Comparison of ENCODE assay signal across 8 mouse cellular contexts in genomic region chr8:114452781-114453221, GRCm38 (mm10). TPM values are rescaled to one million over a fixed set of nuclear protein-coding genes. Genes with fewer than 3 reads are reported as not detected.
A peak's percentile ranks its signal among the peaks of the same experiment; 100 is the strongest.
DNase-seq lines count a peak whose midpoint lies in the region; ATAC-seq and TF ChIP-seq lines count a peak whose summit lies in the region.

No protein-coding gene starts in this region.

- H3K4me3 ChIP-seq in left cerebral cortex, adult 2 months = no peak overlapping the region
- no peak overlapping the region for H3K4me3 ChIP-seq in forebrain, embryonic 12.5 days (replicated peaks)
- H3K4me3 ChIP-seq in hindbrain, embryonic 14.5 days (replicated peaks; ENCODE audit: low read length) = no peak overlapping the region
- no peak overlapping the region for H3K4me3 ChIP-seq in midbrain, embryonic 12.5 days

- peak overlapping the region; percentile 38 for H3K4me2 ChIP-seq in forebrain, embryonic 12.5 days
- H3K4me2 ChIP-seq in hindbrain, embryonic 14.5 days (replicated peaks) = peak overlapping the region; percentile 43
- 0 out of 2 replicates have a peak overlapping the region, but pooled peaks have one; percentile 15 for H3K4me2 ChIP-seq in midbrain, embryonic 12.5 days (replicated peaks)

- ATAC-seq in forebrain, embryonic 12.5 days (ENCODE audit: low FRiP score) = peak; percentile 75
- peak; percentile 43; the same call in 1 of the 2 replicates for ATAC-seq in hindbrain, embryonic 14.5 days (ENCODE audit: low FRiP score)
- ATAC-seq in midbrain, embryonic 12.5 days (ENCODE audit: low FRiP score, low read depth) = peak; percentile 41; the same call in 1 of the 2 replicates

- H3K27ac ChIP-seq in left cerebral cortex, adult 2 months = no peak overlapping the region
- H3K27ac ChIP-seq in forebrain, embryonic 12.5 days = no peak overlapping the region
- H3K27ac ChIP-seq in hindbrain, embryonic 14.5 days = peak overlapping the region; percentile 71
- 0 out of 2 replicates have a peak overlapping the region, but pooled peaks have one; percentile 20 for H3K27ac ChIP-seq in midbrain, embryonic 12.5 days (replicated peaks)

- no peaks in the 10 kb centered on the region for H3K9me3 ChIP-seq in forebrain, embryonic 12.5 days
- no peaks in the 10 kb centered on the region for H3K9me3 ChIP-seq in hindbrain, embryonic 14.5 days (ENCODE audit: control insufficient read depth, low read length)
- no peaks in the 10 kb centered on the region for H3K9me3 ChIP-seq in midbrain, embryonic 12.5 days

- peak; percentile 57 to 63 for DNase-seq in left cerebral cortex, adult 2 months (ENCODE audit: extremely low spot score in 1 of 2, low spot score in 2 of 2)
- DNase-seq in left cerebral cortex, adult 8-10 months (ENCODE audit: low spot score in 2 of 2) = no peak
- peak; percentile 60 for DNase-seq in c-Kit-positive CD71-positive TER-119-positive erythroid progenitor cells, embryonic 14.5 days (ENCODE audit: low spot score)
- DNase-seq in hindbrain, embryonic 14.5 days (ENCODE audit: low spot score) = peak; percentile 93
- DNase-seq in left cerebral cortex, postnatal 14 days (ENCODE audit: low spot score in 2 of 2) = peak; percentile 63 to 75
- peak; percentile 22 to 52 for DNase-seq in spleen, postnatal 36 days (ENCODE audit: low spot score in 2 of 2)

- H3K27me3 ChIP-seq in forebrain, embryonic 12.5 days = peaks cover 25% of the 10 kb centered on the region
- H3K27me3 ChIP-seq in hindbrain, embryonic 14.5 days (ENCODE audit: control insufficient read depth, insufficient read depth, low read length) = no peaks in the 10 kb centered on the region
- H3K27me3 ChIP-seq in midbrain, embryonic 12.5 days = peaks cover 7% of the 10 kb centered on the region; the same call in 1 of the 2 replicates

- intact Hi-C loops in left cerebral cortex, adult 2 months (cut with DNase I) = loop anchor here (2.0 to 10.0 kb wide), 4 partner anchors 322 to 1986 kb away; partner anchors contain the start of gene Maf
- intact Hi-C loops in left cerebral cortex, postnatal 14 days (cut with DNase I) = loop anchor here (5.0 to 10.0 kb wide), 5 partner anchors 322 to 1984 kb away; partner anchors contain the start of gene Maf

- no peaks in the 10 kb centered on the region for H3K36me3 ChIP-seq in forebrain, embryonic 12.5 days (replicated peaks)
- H3K36me3 ChIP-seq in hindbrain, embryonic 14.5 days (replicated peaks; ENCODE audit: control insufficient read depth, insufficient read depth) = no peaks in the 10 kb centered on the region
- 0 out of 2 replicates have a peak, but pooled peaks cover 9% of the 10 kb centered on the region for H3K36me3 ChIP-seq in midbrain, embryonic 12.5 days

- TF ChIP-seq CTCF in left cerebral cortex, adult 2 months (IDR thresholded peaks at IDR 0.05) = peak; percentile 87

- peaks cover 19% of the 10 kb centered on the region for H3K4me1 ChIP-seq in forebrain, embryonic 12.5 days
- H3K4me1 ChIP-seq in hindbrain, embryonic 14.5 days (replicated peaks; ENCODE audit: control insufficient read depth, insufficient read depth, low read length) = peaks cover 4% of the 10 kb centered on the region
- peaks cover 7% of the 10 kb centered on the region for H3K4me1 ChIP-seq in midbrain, embryonic 12.5 days

- no peak overlapping the region for H3K9ac ChIP-seq in forebrain, embryonic 12.5 days
- peak overlapping the region; percentile 46; the same call in 1 of the 2 replicates for H3K9ac ChIP-seq in hindbrain, embryonic 14.5 days
- H3K9ac ChIP-seq in midbrain, embryonic 12.5 days (replicated peaks) = no peak overlapping the region

- 4% methylated on average over 9 of the region's 9 CpGs for WGBS in forebrain, embryonic 12.5 days
- WGBS in hindbrain, embryonic 14.5 days = 5% methylated on average over 9 of the region's 9 CpGs
- WGBS in midbrain, embryonic 12.5 days = 6% methylated on average over 9 of the region's 9 CpGs

RNA-seq across cellular contexts. Expression of gene Wwox, which starts 13.3 kb away (rescaled TPM):
- 10 to 100 TPM; 16.7 to 17.6 TPM for total RNA-seq in left cerebral cortex, adult 2 months (2021)
- 10 to 100 TPM; 18.8 to 21.0 (median 19.8) TPM for total RNA-seq in left cerebral cortex, adult 8-10 months (2022)
- polyA plus RNA-seq in forebrain, embryonic 12.5 days (2016; fragmentation: Nextera tagmentation; extraction: Ambion mirVana) = 12.7 and 14.3 TPM in 2 replicates
- 12.5 and 12.7 TPM in 2 replicates for polyA plus RNA-seq in hindbrain, embryonic 14.5 days (2014; fragmentation: Nextera tagmentation; extraction: Ambion mirVana)
- 10 to 100 TPM; 11.9 to 12.0 TPM for total RNA-seq in left cerebral cortex, postnatal 14 days (2021)
- 14.0 TPM in 2 replicates for polyA plus RNA-seq in midbrain, embryonic 12.5 days (2016; fragmentation: Nextera tagmentation; extraction: Ambion mirVana)

RNA-seq across cellular contexts. Expression of gene Clec3a, which starts 34.9 kb away (rescaled TPM):
- not detected for total RNA-seq in left cerebral cortex, adult 2 months (2021)
- not detected for total RNA-seq in left cerebral cortex, adult 8-10 months (2022)
- not detected in 2 replicates for polyA plus RNA-seq in forebrain, embryonic 12.5 days (2016; fragmentation: Nextera tagmentation; extraction: Ambion mirVana)
- not detected in 2 replicates for polyA plus RNA-seq in hindbrain, embryonic 14.5 days (2014; fragmentation: Nextera tagmentation; extraction: Ambion mirVana)
- not detected for total RNA-seq in left cerebral cortex, postnatal 14 days (2021)
- polyA plus RNA-seq in midbrain, embryonic 12.5 days (2016; fragmentation: Nextera tagmentation; extraction: Ambion mirVana) = 0.43 TPM in 1 of 2 replicates, not detected in the other

Comparison
In these comparisons a context has a peak if more than half of its experiments do, and no peak if none do; other contexts are left out.
1. DNase-seq: peak in left cerebral cortex, adult 2 months (2 of 2), c-Kit-positive CD71-positive TER-119-positive erythroid progenitor cells, embryonic 14.5 days (single experiment), hindbrain, embryonic 14.5 days (single experiment), left cerebral cortex, postnatal 14 days (2 of 2) and spleen, postnatal 36 days (2 of 2); none in left cerebral cortex, adult 8-10 months (0 of 2).
2. H3K27ac ChIP-seq: peak in hindbrain, embryonic 14.5 days (single experiment) and midbrain, embryonic 12.5 days (single experiment); none in left cerebral cortex, adult 2 months (single experiment) and forebrain, embryonic 12.5 days (single experiment).
3. Peak in every context shown above with its lines, with median percentiles within 50 percentile points of each other: ATAC-seq and H3K4me2 ChIP-seq.